In genomic region chr2:144177268-144177667, GRCm38 (mm10) we compare ENCODE assay signal across 11 mouse cellular contexts.
A peak's percentile ranks its signal among the peaks of the same experiment; 100 is the strongest.
DNase-seq lines count a peak whose midpoint lies in the region; ATAC-seq lines count a peak whose summit lies in the region.
"Had no signal": no experiment of that assay in that cellular context is flagged by ENCODE, and none has a peak within 500 bp of the region (broad histone marks: within the 10 kb centered on the region; RNA-seq: fewer than 3 reads in every experiment).

No protein-coding gene starts in this region.

- H3K9ac ChIP-seq in lung, embryonic 16.5 days (ENCODE audit: low read length) = 0 out of 2 replicates have a peak overlapping the region, but pooled peaks have one; percentile 27
- 0 out of 2 replicates have a peak overlapping the region, but pooled peaks have one; percentile 48 for H3K9ac ChIP-seq in intestine, embryonic 16.5 days (ENCODE audit: low read depth, low read length)
- no peak overlapping the region for H3K9ac ChIP-seq in stomach, embryonic 14.5 days (replicated peaks; ENCODE audit: low read depth, low read length)
- H3K9ac ChIP-seq: embryonic facial prominence, embryonic 12.5 days; hindbrain, embryonic 15.5 days had no signal

- no peak overlapping the region for H3K4me2 ChIP-seq in lung, embryonic 16.5 days (ENCODE audit: low read depth, low read length)
- H3K4me2 ChIP-seq in intestine, embryonic 16.5 days (ENCODE audit: low read depth, low read length) = no peak overlapping the region
- no peak overlapping the region for H3K4me2 ChIP-seq in stomach, embryonic 14.5 days (replicated peaks; ENCODE audit: low read depth, low read length)
- H3K4me2 ChIP-seq: embryonic facial prominence, embryonic 12.5 days; hindbrain, embryonic 15.5 days had no signal

- 27% methylated on average over 6 of the region's 6 CpGs for WGBS in lung, embryonic 16.5 days
- WGBS in intestine, embryonic 16.5 days = 17% methylated on average over 6 of the region's 6 CpGs
- WGBS in stomach, embryonic 14.5 days = 29% methylated on average over 6 of the region's 6 CpGs

- no peak for DNase-seq in lung, postnatal 4 days
- DNase-seq in gastrocnemius, postnatal 25 days = peak; percentile 73
- DNase-seq in kidney, adult 8-10 months = no peak
- DNase-seq in urinary bladder, postnatal 14 days (ENCODE audit: low spot score) = no peak
- DNase-seq: left cerebral cortex, postnatal 4 days had no signal

- no peak overlapping the region for H3K27ac ChIP-seq in lung, embryonic 16.5 days (ENCODE audit: low read length)
- H3K27ac ChIP-seq in intestine, embryonic 16.5 days (ENCODE audit: low read length) = peak overlapping the region; percentile 14
- no peak overlapping the region for H3K27ac ChIP-seq in stomach, embryonic 14.5 days (ENCODE audit: low read length)
- H3K27ac ChIP-seq: embryonic facial prominence, embryonic 12.5 days; hindbrain, embryonic 15.5 days had no signal

- H3K36me3 ChIP-seq in lung, embryonic 16.5 days (ENCODE audit: control insufficient read depth, insufficient read depth, low read length) = no peaks in the 10 kb centered on the region
- H3K36me3 ChIP-seq in intestine, embryonic 16.5 days (ENCODE audit: control insufficient read depth, insufficient read depth, low read length) = no peaks in the 10 kb centered on the region
- H3K36me3 ChIP-seq in stomach, embryonic 14.5 days (ENCODE audit: control insufficient read depth, insufficient read depth, low read length) = no peaks in the 10 kb centered on the region
- H3K36me3 ChIP-seq: embryonic facial prominence, embryonic 12.5 days; hindbrain, embryonic 15.5 days had no signal

- no peaks in the 10 kb centered on the region for H3K9me3 ChIP-seq in lung, embryonic 16.5 days (ENCODE audit: control insufficient read depth, low read length)
- H3K9me3 ChIP-seq in intestine, embryonic 16.5 days (ENCODE audit: control insufficient read depth, low read length) = no peaks in the 10 kb centered on the region
- no peaks in the 10 kb centered on the region for H3K9me3 ChIP-seq in stomach, embryonic 14.5 days (ENCODE audit: control insufficient read depth, low read depth, low read length)
- H3K9me3 ChIP-seq: embryonic facial prominence, embryonic 12.5 days; hindbrain, embryonic 15.5 days had no signal

- ATAC-seq in lung, embryonic 16.5 days (ENCODE audit: low read depth) = peak; percentile 23; the same call in 1 of the 2 replicates
- ATAC-seq in intestine, embryonic 16.5 days = peak; percentile 36
- ATAC-seq in stomach, embryonic 14.5 days (ENCODE audit: insufficient number of reproducible peaks, insufficient read depth, low FRiP score, low read depth) = 0 out of 2 replicates have a peak, but pooled peaks have one; percentile 21
- no peak for ATAC-seq in CD4-positive, CD25-positive, alpha-beta regulatory T cell, adult 4 months

- H3K27me3 ChIP-seq in lung, embryonic 16.5 days (ENCODE audit: control insufficient read depth, insufficient read depth, low read depth, low read length) = no peaks in the 10 kb centered on the region
- no peaks in the 10 kb centered on the region for H3K27me3 ChIP-seq in intestine, embryonic 16.5 days (replicated peaks; ENCODE audit: control insufficient read depth, insufficient read depth, low read length)
- H3K27me3 ChIP-seq in stomach, embryonic 14.5 days (ENCODE audit: control insufficient read depth, insufficient read depth, low read length) = no peaks in the 10 kb centered on the region
- H3K27me3 ChIP-seq: embryonic facial prominence, embryonic 12.5 days; hindbrain, embryonic 15.5 days had no signal

- H3K4me1 ChIP-seq in lung, embryonic 16.5 days (replicated peaks; ENCODE audit: control insufficient read depth, insufficient read depth, low read length) = peaks cover 2% of the 10 kb centered on the region; the same call in 1 of the 2 replicates
- H3K4me1 ChIP-seq in intestine, embryonic 16.5 days (ENCODE audit: control insufficient read depth, insufficient read depth, low read length) = peaks cover 17% of the 10 kb centered on the region
- 0 out of 2 replicates have a peak, but pooled peaks cover 7% of the 10 kb centered on the region for H3K4me1 ChIP-seq in stomach, embryonic 14.5 days (ENCODE audit: control insufficient read depth, insufficient read depth, low read length)
- H3K4me1 ChIP-seq: hindbrain, embryonic 15.5 days had no signal

- no peak overlapping the region for H3K4me3 ChIP-seq in lung, embryonic 16.5 days (ENCODE audit: low read length)
- H3K4me3 ChIP-seq in intestine, embryonic 16.5 days (ENCODE audit: low read length) = no peak overlapping the region
- no peak overlapping the region for H3K4me3 ChIP-seq in stomach, embryonic 14.5 days (ENCODE audit: low read depth, low read length)
- H3K4me3 ChIP-seq: embryonic facial prominence, embryonic 12.5 days; hindbrain, embryonic 15.5 days had no signal
